Mouse (Mus musculus): ENCODE results near the gene Pabpc6. TPM values are rescaled to one million over a fixed set of nuclear protein-coding genes. Genes with fewer than 3 reads are reported as not detected.

Pabpc6 gene
- total RNA-seq, 2 experiments from 2014 or later: not detected

GRCm38 (mm10) chr17:9643657-9644180 lies 25.8 kb downstream of the Pabpc6 start:
- H3K4me3 ChIP-seq: no peak overlapping the region
- H3K27ac ChIP-seq: no peak overlapping the region
- DNase-seq: no peak
- intact Hi-C loops (cut with DNase I): no loop called here
- no peak for TF ChIP-seq CTCF (IDR thresholded peaks at IDR 0.05)

- no peak for DNase-seq
- no peak for TF ChIP-seq CTCF (IDR thresholded peaks at IDR 0.05)
- intact Hi-C loops (cut with DNase I): no loop called here
- Histone ChIP-seq H3K4me3 (no peak overlapping the region), H3K27ac (no peak overlapping the region)
Observed at GRCm38 (mm10) chr17:9637011-9637410, 32.5 kb downstream of the Pabpc6 start.

GRCm38 (mm10) chr17:9632579-9633252 lies 36.8 kb downstream of the Pabpc6 start:
- no peak overlapping the region for H3K4me3 ChIP-seq
- TF ChIP-seq CTCF (IDR thresholded peaks at IDR 0.05): no peak
- H3K27ac ChIP-seq: no peak overlapping the region
- intact Hi-C loops (cut with DNase I): no loop called here
- no peak for DNase-seq

- no peak for TF ChIP-seq CTCF (IDR thresholded peaks at IDR 0.05)
Observed at GRCm38 (mm10) chr17:9632140-9632539, 37.4 kb downstream of the Pabpc6 start.

GRCm38 (mm10) chr17:9631081-9631480 lies 38.4 kb downstream of the Pabpc6 start:
- DNase-seq: no peak
- intact Hi-C loops (cut with DNase I): no loop called here
- H3K4me3 ChIP-seq: no peak overlapping the region
- no peak overlapping the region for H3K27ac ChIP-seq
- no peak for TF ChIP-seq CTCF (IDR thresholded peaks at IDR 0.05)

More at GRCm38 (mm10) chr17:9632140-9632539, 37.4 kb downstream of the Pabpc6 start:
- no peak for DNase-seq
- intact Hi-C loops (cut with DNase I): no loop called here
- Histone ChIP-seq H3K4me3 (no peak overlapping the region), H3K27ac (no peak overlapping the region)

- no peak overlapping the region for H3K27ac ChIP-seq
- intact Hi-C loops (cut with DNase I): no loop called here
- no peak overlapping the region for H3K4me3 ChIP-seq
- TF ChIP-seq CTCF (IDR thresholded peaks at IDR 0.05): no peak
- no peak for DNase-seq
Observed at GRCm38 (mm10) chr17:9627011-9627410, 42.5 kb downstream of the Pabpc6 start.

Other genes starting within 250 kb of the Pabpc6 start
- not detected for gene Gm17728, start 247.7 kb downstream of the Pabpc6 start, total RNA-seq (2021)